In genomic region chr16:33481148-33481547, GRCm38 (mm10) we compare ENCODE assay signal across 9 mouse cellular contexts. TPM values are rescaled to one million over a fixed set of nuclear protein-coding genes. Genes with fewer than 3 reads are reported as not detected.
DNase-seq lines count a peak whose midpoint lies in the region; ATAC-seq and TF ChIP-seq lines count a peak whose summit lies in the region.
"Had no signal": no experiment of that assay in that cellular context is flagged by ENCODE, and none has a peak within 500 bp of the region (broad histone marks: within the 10 kb centered on the region; RNA-seq: fewer than 3 reads in every experiment).

No protein-coding gene starts in this region.

- peak; percentile 19 for DNase-seq in forebrain, embryonic 14.5 days (ENCODE audit: low spot score)
- peak in 1 of 2 experiments; percentile 32 for DNase-seq in spleen, adult 2 months (ENCODE audit: low read depth in 1 of 2, low spot score in 2 of 2)
- no peak for DNase-seq in spleen, adult 12 weeks (ENCODE audit: low spot score)
- DNase-seq in embryonic facial prominence, embryonic 10.5 days (ENCODE audit: low spot score), result peak; percentile 19
- DNase-seq in lung, postnatal 14 days, result peak; percentile 44
- DNase-seq in gastrocnemius, postnatal 10 days, result no peak
- no peak for DNase-seq in frontal cortex, postnatal 36 days (ENCODE audit: low spot score in 2 of 2)

- no peaks in the 10 kb centered on the region for H3K4me1 ChIP-seq in forebrain, embryonic 14.5 days (ENCODE audit: control insufficient read depth, insufficient read depth, low read length)
- no peaks in the 10 kb centered on the region for H3K4me1 ChIP-seq in forebrain, embryonic 15.5 days
- no peaks in the 10 kb centered on the region for H3K4me1 ChIP-seq in spleen, adult 2 months (ENCODE audit: control insufficient read depth, insufficient read depth, insufficient read length)
- H3K4me1 ChIP-seq in embryonic facial prominence, embryonic 10.5 days, result no peaks in the 10 kb centered on the region
- H3K4me1 ChIP-seq: limb, embryonic 12.5 days had no signal

- no peak overlapping the region for H3K4me2 ChIP-seq in forebrain, embryonic 14.5 days (ENCODE audit: low read length)
- H3K4me2 ChIP-seq in forebrain, embryonic 15.5 days (replicated peaks), result no peak overlapping the region
- H3K4me2 ChIP-seq: limb, embryonic 12.5 days had no signal

- H3K27ac ChIP-seq in forebrain, embryonic 14.5 days (ENCODE audit: low read depth, low read length), result no peak overlapping the region
- no peak overlapping the region for H3K27ac ChIP-seq in forebrain, embryonic 15.5 days (replicated peaks)
- H3K27ac ChIP-seq in spleen, adult 2 months (ENCODE audit: insufficient read depth, low read length), result no peak overlapping the region
- H3K27ac ChIP-seq in embryonic facial prominence, embryonic 10.5 days (replicated peaks), result no peak overlapping the region
- H3K27ac ChIP-seq: limb, embryonic 12.5 days had no signal

- peak; percentile 14; the same call in 1 of the 2 replicates for TF ChIP-seq CTCF in spleen, adult 2 months (IDR thresholded peaks at IDR 0.05; ENCODE audit: extremely low read depth, insufficient read depth, insufficient read length, insufficient replicate concordance)

- no peak for ATAC-seq in forebrain, embryonic 14.5 days
- ATAC-seq in forebrain, embryonic 15.5 days (replicated peaks), result no peak

- H3K27me3 ChIP-seq in forebrain, embryonic 14.5 days (replicated peaks; ENCODE audit: control insufficient read depth, insufficient read depth, low read length), result no peaks in the 10 kb centered on the region
- H3K27me3 ChIP-seq in forebrain, embryonic 15.5 days, result no peaks in the 10 kb centered on the region
- H3K27me3 ChIP-seq in spleen, adult 2 months (ENCODE audit: control insufficient read depth, insufficient read depth, low read length), result no peaks in the 10 kb centered on the region
- H3K27me3 ChIP-seq in embryonic facial prominence, embryonic 10.5 days (replicated peaks; ENCODE audit: low read depth, poor library complexity, severe bottlenecking), result no peaks in the 10 kb centered on the region
- H3K27me3 ChIP-seq: limb, embryonic 12.5 days had no signal

- no peak overlapping the region for H3K9ac ChIP-seq in forebrain, embryonic 14.5 days (ENCODE audit: low read length)
- no peak overlapping the region for H3K9ac ChIP-seq in forebrain, embryonic 15.5 days (replicated peaks)
- H3K9ac ChIP-seq: limb, embryonic 12.5 days had no signal

- H3K4me3 ChIP-seq in forebrain, embryonic 14.5 days (ENCODE audit: low read depth, low read length), result no peak overlapping the region
- no peak overlapping the region for H3K4me3 ChIP-seq in forebrain, embryonic 15.5 days
- no peak overlapping the region for H3K4me3 ChIP-seq in spleen, adult 2 months (ENCODE audit: extremely low read depth, insufficient read depth, insufficient read length)
- H3K4me3 ChIP-seq in embryonic facial prominence, embryonic 10.5 days, result no peak overlapping the region
- H3K4me3 ChIP-seq: limb, embryonic 12.5 days had no signal

- H3K36me3 ChIP-seq in forebrain, embryonic 14.5 days (ENCODE audit: control insufficient read depth, insufficient read depth, low read length), result peaks cover 33% of the 10 kb centered on the region
- peaks cover 14% of the 10 kb centered on the region for H3K36me3 ChIP-seq in forebrain, embryonic 15.5 days
- H3K36me3 ChIP-seq in spleen, adult 2 months (ENCODE audit: control insufficient read depth, insufficient read depth, low read length), result peaks cover 4% of the 10 kb centered on the region
- peaks cover 77% of the 10 kb centered on the region for H3K36me3 ChIP-seq in embryonic facial prominence, embryonic 10.5 days (replicated peaks)

- H3K9me3 ChIP-seq in forebrain, embryonic 14.5 days (replicated peaks; ENCODE audit: control insufficient read depth, low read length), result no peaks in the 10 kb centered on the region
- no peaks in the 10 kb centered on the region for H3K9me3 ChIP-seq in forebrain, embryonic 15.5 days
- H3K9me3 ChIP-seq in embryonic facial prominence, embryonic 10.5 days, result no peaks in the 10 kb centered on the region
- H3K9me3 ChIP-seq: limb, embryonic 12.5 days had no signal

- no peak for TF ChIP-seq POLR2A in spleen, adult 2 months (IDR thresholded peaks at IDR 0.05; ENCODE audit: low read depth, low read length)

- WGBS in forebrain, embryonic 14.5 days, result 91% methylated on average over 2 of the region's 2 CpGs
- whole genome bisulfite sequencing in forebrain, embryonic 15.5 days, result 89% methylated on average over 2 of the region's 2 CpGs
- 96% methylated on average over 2 of the region's 2 CpGs for WGBS in spleen, adult 2 months
- WGBS in embryonic facial prominence, embryonic 10.5 days, result 90% methylated on average over 2 of the region's 2 CpGs

RNA-seq across cellular contexts. Expression of gene Slc12a8, which starts 36.0 kb away (rescaled TPM):
- 0.67 and 1.2 TPM in 2 replicates for polyA plus RNA-seq in forebrain, embryonic 14.5 days (2014; fragmentation: Nextera tagmentation; extraction: Ambion mirVana)
- polyA plus RNA-seq in forebrain, embryonic 15.5 days (2015; fragmentation: Nextera tagmentation; extraction: Ambion mirVana), result 0.83 and 0.92 TPM in 2 replicates
- polyA plus RNA-seq in spleen, adult 2 months (2012; rRNA removed), result 1.1 and 1.2 TPM in 2 replicates
- 0.50 and 0.79 TPM in 2 replicates for polyA plus RNA-seq in embryonic facial prominence, embryonic 10.5 days (2016; fragmentation: Nextera tagmentation; extraction: Ambion mirVana)
- total RNA-seq in gastrocnemius, postnatal 10 days (2021), result under 1 TPM; 0.27 to 0.35 TPM

Comparison
In these comparisons a context has a peak if more than half of its experiments do, and no peak if none do; other contexts are left out.
1. DNase-seq: peak in forebrain, embryonic 14.5 days (single experiment), embryonic facial prominence, embryonic 10.5 days (single experiment) and lung, postnatal 14 days (single experiment); none in spleen, adult 12 weeks (single experiment), gastrocnemius, postnatal 10 days (single experiment) and frontal cortex, postnatal 36 days (0 of 2).